Mouse (Mus musculus) CH12.LX (cell line): Measurements from ENCODE around the gene B3gnt7. TPM values are rescaled to one million over a fixed set of nuclear protein-coding genes. Genes with fewer than 3 reads are reported as not detected.

Experiments
- DNase-seq: peaks from one replicate; pipeline ENCODE4 v3.0.0-alpha.2; 2013; ENCODE audit errors: extremely low read depth
- H3K27ac ChIP-seq: 2 replicates; pipeline ENCODE4 v1.5.1; 2012; ENCODE audit warnings: low read depth, mild to moderate bottlenecking, control low read depth, moderate library complexity; ENCODE audit not compliant: insufficient read depth
- H3K27me3 ChIP-seq: replicated peaks from 2 replicates; pipeline ENCODE3; 2012; ENCODE audit warnings: inconsistent platforms
- H3K36me3 ChIP-seq, 2 experiments: replicated peaks in 1 of 2; 2 replicates each; pipeline versions ENCODE3 to v1.6.1; 2012; ENCODE audit warnings: inconsistent platforms in 1 of 2, low read length in 1 of 2, mild to moderate bottlenecking in 1 of 2, mixed read lengths in 1 of 2, moderate library complexity in 1 of 2; ENCODE audit not compliant: control insufficient read depth in 1 of 2, insufficient read depth in 1 of 2
- H3K4me1 ChIP-seq, 2 experiments: 2 replicates each; pipeline ENCODE4 v1.6.1; 2012; ENCODE audit warnings: inconsistent platforms in 1 of 2, moderate library complexity in 1 of 2; ENCODE audit not compliant: insufficient read depth in 2 of 2, control insufficient read depth in 1 of 2
- H3K4me2 ChIP-seq: 2 replicates; pipeline ENCODE4 v1.6.1; 2012; ENCODE audit warnings: low read depth, mild to moderate bottlenecking, control low read depth; ENCODE audit not compliant: poor library complexity, insufficient read depth, severe bottlenecking
- H3K4me3 ChIP-seq, 3 experiments: fragments of 150-350 bp in 1 of 3; sonication (generic) in 1 of 3; replicated peaks in 1 of 3; 2 replicates each; pipeline versions ENCODE3 to v1.5.1; 2011 to 2012; ENCODE audit warnings: low read depth in 2 of 3, low read length in 2 of 3, mild to moderate bottlenecking in 2 of 3, moderate library complexity in 2 of 3, control low read depth in 1 of 3, improper control_type of control experiment in 1 of 3, inconsistent platforms in 1 of 3, mixed read lengths in 1 of 3; ENCODE audit not compliant: poor library complexity in 1 of 3
- H3K79me2 ChIP-seq: replicated peaks from 2 replicates; pipeline ENCODE4 v1.6.1; 2012; ENCODE audit warnings: mild to moderate bottlenecking, moderate library complexity; ENCODE audit not compliant: control insufficient read depth, poor library complexity, insufficient read depth, severe bottlenecking; ENCODE audit errors: extremely low read depth
- H3K9ac ChIP-seq: 2 replicates; pipeline ENCODE4 v1.6.1; 2012; ENCODE audit warnings: low read depth, mild to moderate bottlenecking, control low read depth, moderate library complexity; ENCODE audit not compliant: insufficient read depth
- H3K9me3 ChIP-seq: replicated peaks from 2 replicates; pipeline ENCODE3; 2012; ENCODE audit warnings: low read length, inconsistent platforms, mixed read lengths
- BHLHE40 ChIP-seq: IDR thresholded peaks from 2 replicates; pipeline ENCODE4 v1.6.1; 2011; ENCODE audit warnings: mild to moderate bottlenecking, low read depth, low read length, improper control_type of control experiment
- CHD1 ChIP-seq: IDR thresholded peaks from 2 replicates; pipeline ENCODE4 v1.6.1; 2012; ENCODE audit warnings: low read depth, low read length, improper control_type of control experiment, inconsistent platforms
- CHD2 ChIP-seq: IDR thresholded peaks from 2 replicates; pipeline ENCODE4 v1.6.1; 2011; ENCODE audit warnings: low read length, improper control_type of control experiment
- CTCF ChIP-seq, 2 experiments: IDR thresholded peaks in 1 of 2; conservative IDR thresholded peaks in 1 of 2; 2 replicates each; pipeline ENCODE4 v1.5.1; 2011 to 2012; ENCODE audit warnings: low read depth in 2 of 2, low read length in 2 of 2, improper control_type of control experiment in 1 of 2, inconsistent platforms in 1 of 2, mild to moderate bottlenecking in 1 of 2, moderate library complexity in 1 of 2
- E2F4 ChIP-seq: IDR thresholded peaks from 2 replicates; pipeline ENCODE4 v1.6.1; 2011; ENCODE audit warnings: low read depth, low read length, improper control_type of control experiment; ENCODE audit not compliant: insufficient replicate concordance
- ELF1 ChIP-seq: IDR thresholded peaks from 2 replicates; pipeline ENCODE4 v1.6.1; 2014; ENCODE audit warnings: low read depth, mild to moderate bottlenecking, inconsistent platforms, low read length, improper control_type of control experiment
- EP300 ChIP-seq: IDR thresholded peaks from 2 replicates; pipeline ENCODE4 v1.6.1; 2011; ENCODE audit warnings: low read length, improper control_type of control experiment
- ETS1 ChIP-seq: conservative IDR thresholded peaks from 2 replicates; pipeline ENCODE4 v1.6.1; 2012; ENCODE audit warnings: low read depth, mild to moderate bottlenecking, inconsistent platforms, low read length, improper control_type of control experiment, moderate library complexity
- IRF4 ChIP-seq: IDR thresholded peaks from 2 replicates; pipeline ENCODE4 v1.6.1; 2014; ENCODE audit warnings: low read depth, mild to moderate bottlenecking, inconsistent platforms, low read length, improper control_type of control experiment
- JUN ChIP-seq: IDR thresholded peaks from 2 replicates; pipeline ENCODE4 v1.6.1; 2011; ENCODE audit warnings: low read depth, mild to moderate bottlenecking, low read length, improper control_type of control experiment, moderate library complexity; ENCODE audit not compliant: insufficient read depth
- JUND ChIP-seq: conservative IDR thresholded peaks from 2 replicates; pipeline ENCODE4 v1.6.1; 2011; ENCODE audit warnings: low read depth, low read length, improper control_type of control experiment
- KAT2A ChIP-seq: IDR thresholded peaks from 2 replicates; pipeline ENCODE4 v1.6.1; 2012; ENCODE audit warnings: low read length, improper control_type of control experiment, inconsistent platforms; ENCODE audit not compliant: insufficient replicate concordance
- MAX ChIP-seq: IDR thresholded peaks from 2 replicates; pipeline ENCODE4 v1.6.1; 2011; ENCODE audit warnings: low read length, improper control_type of control experiment
- MEF2A ChIP-seq: IDR thresholded peaks from 2 replicates; pipeline ENCODE4 v1.6.1; 2014; ENCODE audit warnings: low read depth, mild to moderate bottlenecking, inconsistent platforms, low read length, improper control_type of control experiment, borderline replicate concordance
- MXI1 ChIP-seq: IDR thresholded peaks from 2 replicates; pipeline ENCODE4 v1.6.1; 2011; ENCODE audit warnings: mild to moderate bottlenecking, low read depth, low read length, improper control_type of control experiment
- NELFE ChIP-seq: IDR thresholded peaks from 2 replicates; pipeline ENCODE4 v1.6.1; 2011; ENCODE audit warnings: low read depth, low read length, improper control_type of control experiment
- PAX5 ChIP-seq: IDR thresholded peaks from 2 replicates; pipeline ENCODE4 v1.6.1; 2012; ENCODE audit warnings: low read length, inconsistent platforms, mixed read lengths
- POLR2A ChIP-seq: IDR thresholded peaks from 2 replicates; pipeline ENCODE4 v1.6.1; 2011; ENCODE audit warnings: low read depth, mild to moderate bottlenecking, improper control_type of control experiment, low read length
- POLR2AphosphoS2 ChIP-seq: IDR thresholded peaks from 2 replicates; pipeline ENCODE4 v1.6.1; 2011; ENCODE audit warnings: low read depth, low read length, improper control_type of control experiment
- RCOR1 ChIP-seq: conservative IDR thresholded peaks from 2 replicates; pipeline ENCODE4 v1.6.1; 2012; ENCODE audit warnings: low read depth, mild to moderate bottlenecking, inconsistent platforms, low read length, improper control_type of control experiment
- SIN3A ChIP-seq: IDR thresholded peaks from 2 replicates; pipeline ENCODE4 v1.6.1; 2012; ENCODE audit warnings: low read length, improper control_type of control experiment, inconsistent platforms
- TBP ChIP-seq: conservative IDR thresholded peaks from 2 replicates; pipeline ENCODE4 v1.6.1; 2011; ENCODE audit warnings: low read depth, low read length, improper control_type of control experiment
- UBTF ChIP-seq: IDR thresholded peaks from 2 replicates; pipeline ENCODE4 v1.6.1; 2012; ENCODE audit warnings: low read depth, mild to moderate bottlenecking, inconsistent platforms, low read length, improper control_type of control experiment, moderate library complexity
- ZMIZ1 ChIP-seq: IDR thresholded peaks from 2 replicates; pipeline ENCODE4 v1.6.1; 2012; ENCODE audit warnings: low read depth, mild to moderate bottlenecking, inconsistent platforms, low read length, improper control_type of control experiment
- ZNF384 ChIP-seq: IDR thresholded peaks from 2 replicates; pipeline ENCODE4 v1.6.1; 2012; ENCODE audit warnings: low read depth, low read length, improper control_type of control experiment, inconsistent platforms
- dilution Hi-C: fragments of 300-500 bp; cut with MboI; formaldehyde crosslinking; loops from 2 replicates; pipeline ENCODE4 v1.14.3; 2020; ENCODE audit warnings: low sequenced_read_pairs; ENCODE audit not compliant: extremely low pct_unique_long_range_greater_than_20kb, extremely low pct_ligation_motif_present
- in situ Hi-C: fragments of 300-500 bp; cut with MboI; formaldehyde crosslinking; loops from 3 replicates; pipeline ENCODE4 v1.14.3; 2019; ENCODE audit warnings: low sequenced_read_pairs, low pct_ligation_motif_present, low pct_unique_long_range_greater_than_20kb, mixed read lengths
- polyA plus RNA-seq: library from polyadenylated mRNA; unstranded; fragments of >175 nt; gene quantifications from 2 replicates; pipeline ENCODE4 v1.2.1, GENCODE M21; 2012; ENCODE audit warnings: low read depth; ENCODE audit not compliant: insufficient read length
- total RNA-seq, 2 experiments: library from RNA; depleted of rRNA; stranded (reverse); fragments of 300-350 nt in 1 of 2; fragments of >200 nt in 1 of 2; gene quantifications; 2 replicates each; pipeline ENCODE4 v1.2.3; 2012 to 2014

Gene B3gnt7
- total and polyA plus RNA-seq, 3 experiments: 0.17 TPM; not detected in 2

GRCm38 (mm10) chr1:86301221-86302091, 1.2 kb upstream of the B3gnt7 start (continued):
- TF ChIP-seq MXI1: no peak
- TF ChIP-seq EP300: no peak
- TF ChIP-seq RCOR1: no peak
- TF ChIP-seq UBTF: no peak
- TF ChIP-seq SIN3A: no peak
- TF ChIP-seq KAT2A: no peak
- TF ChIP-seq ELF1: no peak
- no peak for TF ChIP-seq CHD2
- peak in 1 of 2 experiments; percentile 75; a peak in 2 of 4 replicates for TF ChIP-seq CTCF (conservative IDR thresholded peaks at IDR 0.05 in 1 of 2, IDR thresholded peaks at IDR 0.05 in 1 of 2; ENCODE audit: low read depth in 2 of 2, low read length in 2 of 2)

- no peak for TF ChIP-seq ELF1
- TF ChIP-seq MAX: peak; percentile 63; the same call in 1 of the 2 replicates
- in situ Hi-C loops (no loop called here), dilution Hi-C loops (no loop called here)
- no peaks in the 10 kb centered on the region for H3K27me3 ChIP-seq
- H3K27ac ChIP-seq: no peak overlapping the region
- no peak for DNase-seq
- H3K36me3 ChIP-seq: no peaks in the 10 kb centered on the region
- no peaks in the 10 kb centered on the region for H3K79me2 ChIP-seq
- peaks cover 16 to 20% of the 10 kb centered on the region in 2 experiments for H3K4me1 ChIP-seq
- peak overlapping the region; percentile 87 for H3K4me2 ChIP-seq
- H3K9ac ChIP-seq: no peak overlapping the region
- H3K4me3 ChIP-seq: peak overlapping the region in 1 of 3 experiments; percentile 23
- no peaks in the 10 kb centered on the region for H3K9me3 ChIP-seq
Observed at GRCm38 (mm10) chr1:86303063-86303872, 636 bp downstream of the B3gnt7 start.

- no peak overlapping the region for H3K4me2 ChIP-seq
- in situ Hi-C loops (no loop called here), dilution Hi-C loops (no loop called here)
- H3K9ac ChIP-seq: no peak overlapping the region
- H3K4me3 ChIP-seq: no peak overlapping the region
- DNase-seq: no peak
- no peaks in the 10 kb centered on the region for H3K9me3 ChIP-seq
- H3K27me3 ChIP-seq: no peaks in the 10 kb centered on the region
- H3K36me3 ChIP-seq: no peaks in the 10 kb centered on the region
- H3K79me2 ChIP-seq: no peaks in the 10 kb centered on the region
- H3K4me1 ChIP-seq: peaks cover 16 to 20% of the 10 kb centered on the region in 2 experiments
- TF ChIP-seq JUND (no peak), ELF1 (no peak), ZMIZ1 (no peak), MAX (no peak), CHD1 (no peak), MEF2A (no peak), POLR2AphosphoS2 (no peak), BHLHE40 (no peak), IRF4 (no peak), SIN3A (no peak), JUN (no peak), TBP (no peak), ZNF384 (no peak), E2F4 (no peak), PAX5 (no peak), ETS1 (no peak), POLR2A (no peak), NELFE (no peak)
- H3K27ac ChIP-seq: no peak overlapping the region
Observed at GRCm38 (mm10) chr1:86303873-86304250, 1.2 kb downstream of the B3gnt7 start.
